Comparison of ENCODE assay signal across 7 mouse cellular contexts in the genomic region with DNA sequence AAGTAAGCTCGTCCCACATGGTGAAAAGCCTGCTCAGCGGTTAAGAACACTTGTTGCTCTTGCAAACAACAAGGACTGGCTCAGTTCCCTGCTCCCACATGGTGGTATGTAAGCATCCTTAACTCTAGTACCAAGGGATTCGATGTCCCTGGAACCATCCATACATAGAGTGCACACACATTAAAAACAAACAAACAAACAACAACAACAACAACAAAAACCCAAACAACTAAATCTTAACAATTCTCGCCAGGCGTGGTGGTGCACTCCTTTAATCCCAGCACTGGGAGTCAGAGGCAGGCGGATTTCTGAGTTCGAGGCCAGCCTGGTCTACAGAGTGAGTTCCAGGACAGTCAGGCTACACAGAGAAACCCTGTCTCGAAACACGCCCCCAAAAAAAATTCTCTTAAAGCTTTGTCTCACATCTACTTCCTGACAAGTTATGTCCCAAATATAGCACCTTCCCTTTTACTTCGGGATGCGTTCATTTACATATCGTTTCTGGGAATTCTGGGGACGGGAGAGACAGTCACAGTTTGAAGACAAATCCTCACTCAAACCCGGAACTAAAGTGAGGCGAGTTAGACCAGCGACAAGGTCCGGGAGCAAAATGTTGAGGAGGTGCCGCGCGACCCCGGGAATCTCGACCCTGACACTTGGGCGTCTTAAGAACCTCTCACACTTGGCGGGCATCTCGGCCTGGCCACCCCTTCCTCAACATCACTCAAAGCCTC. TPM values are rescaled to one million over a fixed set of nuclear protein-coding genes. Genes with fewer than 3 reads are reported as not detected.
DNase-seq lines count a peak whose midpoint lies in the region; ATAC-seq and TF ChIP-seq lines count a peak whose summit lies in the region.

No protein-coding gene starts in this region.

- in situ Hi-C loops in ES-E14 (cut with MboI; ENCODE audit: low sequenced_read_pairs in 2 of 2, unreplicated experiment in 2 of 2) = no loop called here

- ATAC-seq in forebrain, postnatal 0 days = no peak
- no peak for ATAC-seq in lung, postnatal 0 days

- H3K27me3 ChIP-seq in C2C12 (ENCODE audit: control insufficient read depth, insufficient read depth, insufficient read length) = no peaks in the 10 kb centered on the region
- H3K27me3 ChIP-seq in forebrain, postnatal 0 days (ENCODE audit: insufficient read depth, low read length) = no peaks in the 10 kb centered on the region
- no peaks in the 10 kb centered on the region for H3K27me3 ChIP-seq in lung, postnatal 0 days (replicated peaks; ENCODE audit: insufficient read depth, low read length)

- no peaks in the 10 kb centered on the region for H3K79me3 ChIP-seq in C2C12 (ENCODE audit: low read depth)

- no peaks in the 10 kb centered on the region for H3K36me3 ChIP-seq in C2C12 (ENCODE audit: control insufficient read depth, insufficient read depth)
- H3K36me3 ChIP-seq in ES-E14 (ENCODE audit: control insufficient read depth, insufficient read depth, low read length, poor library complexity, severe bottlenecking) = no peaks in the 10 kb centered on the region; the same call in 1 of the 2 replicates
- no peaks in the 10 kb centered on the region for H3K36me3 ChIP-seq in forebrain, postnatal 0 days (ENCODE audit: insufficient read depth)
- no peaks in the 10 kb centered on the region for H3K36me3 ChIP-seq in lung, postnatal 0 days (ENCODE audit: insufficient read depth, low read length)

- peak overlapping the region; percentile 77 for H3K9ac ChIP-seq in ES-E14 (ENCODE audit: insufficient read depth, low read depth, low read length, poor library complexity, severe bottlenecking)
- H3K9ac ChIP-seq in forebrain, postnatal 0 days = peak overlapping the region; percentile 73
- peak overlapping the region; percentile 85 for H3K9ac ChIP-seq in lung, postnatal 0 days (replicated peaks; ENCODE audit: low read depth)

- H3K9me3 ChIP-seq in ES-E14 (ENCODE audit: control insufficient read depth, insufficient read depth, low read depth, low read length) = no peaks in the 10 kb centered on the region
- no peaks in the 10 kb centered on the region for H3K9me3 ChIP-seq in forebrain, postnatal 0 days (ENCODE audit: low read length)
- no peaks in the 10 kb centered on the region for H3K9me3 ChIP-seq in lung, postnatal 0 days (ENCODE audit: low read length)

- H3K4me2 ChIP-seq in forebrain, postnatal 0 days (ENCODE audit: low read depth) = peak overlapping the region; percentile 91
- H3K4me2 ChIP-seq in lung, postnatal 0 days (replicated peaks; ENCODE audit: low read depth, low read length) = peak overlapping the region; percentile 93

- no peak for TF ChIP-seq CTCF in C2C12 (IDR thresholded peaks at IDR 0.05; ENCODE audit: control insufficient read depth, insufficient read depth, insufficient read length)
- no peak for TF ChIP-seq CTCF in forebrain, postnatal 0 days (IDR thresholded peaks at IDR 0.05; ENCODE audit: low read depth)
- TF ChIP-seq CTCF in lung, postnatal 0 days (IDR thresholded peaks at IDR 0.05) = no peak

- H3K27ac ChIP-seq in ES-E14 (ENCODE audit: insufficient read depth, low read depth, low read length, poor library complexity, severe bottlenecking) = no peak overlapping the region
- H3K27ac ChIP-seq in forebrain, postnatal 0 days (ENCODE audit: low read depth, low read length) = 0 out of 2 replicates have a peak overlapping the region, but pooled peaks have one; percentile 21
- peak overlapping the region; percentile 94 for H3K27ac ChIP-seq in lung, postnatal 0 days (ENCODE audit: low read length)

- WGBS in forebrain, postnatal 0 days = 17% methylated on average over 25 of the region's 25 CpGs
- WGBS in lung, postnatal 0 days = 14% methylated on average over 25 of the region's 25 CpGs

- 0 out of 2 replicates have a peak, but pooled peaks have one; percentile 25 for TF ChIP-seq EP300 in lung, postnatal 0 days (IDR thresholded peaks at IDR 0.05)

- H3K79me2 ChIP-seq in C2C12 (ENCODE audit: control insufficient read depth, insufficient read depth) = peaks cover 19% of the 10 kb centered on the region

- H3ac ChIP-seq in C2C12 (ENCODE audit: control insufficient read depth, insufficient read length, low read depth) = peak overlapping the region; percentile 40

- no peak for DNase-seq in ES-E14 (ENCODE audit: low read depth, low spot score)
- DNase-seq in forebrain, postnatal 0 days = peak; percentile 4
- DNase-seq in lung, postnatal 0 days (ENCODE audit: low spot score) = peak; percentile 48
- DNase-seq in adrenal gland, adult 18-20 months (ENCODE audit: low spot score in 2 of 2) = no peak
- DNase-seq in frontal cortex, postnatal 25 days (ENCODE audit: low spot score in 2 of 2) = no peak
- DNase-seq in embryo, embryonic 11 days = no peak

- H3K4me1 ChIP-seq in ES-E14 (ENCODE audit: control insufficient read depth in 2 of 2, insufficient read depth in 2 of 2, low read length in 2 of 2, poor library complexity in 1 of 2) = peaks cover 0 to 9% of the 10 kb centered on the region in 2 experiments; a peak in 1 of 4 replicates
- H3K4me1 ChIP-seq in forebrain, postnatal 0 days (ENCODE audit: insufficient read depth) = 0 out of 2 replicates have a peak, but pooled peaks cover 3% of the 10 kb centered on the region
- peaks cover 7% of the 10 kb centered on the region; the same call in 1 of the 2 replicates for H3K4me1 ChIP-seq in lung, postnatal 0 days (ENCODE audit: insufficient read depth, low read depth, low read length)

- H3K4me3 ChIP-seq in C2C12 (ENCODE audit: insufficient read depth, poor library complexity, severe bottlenecking) (peak overlapping the region; percentile 60), ES-E14 (ENCODE audit: insufficient read depth in 1 of 2, low read depth in 1 of 2, low read length in 2 of 2, poor library complexity in 1 of 2, severe bottlenecking in 1 of 2) (peak overlapping the region; percentile 85 to 91)
- H3K4me3 ChIP-seq in forebrain, postnatal 0 days (ENCODE audit: low read depth, low read length) = peak overlapping the region; percentile 85
- peak overlapping the region; percentile 82 for H3K4me3 ChIP-seq in lung, postnatal 0 days (ENCODE audit: low read depth, low read length)

TF ChIP-seq in C2C12, 6 proteins besides CTCF, POLR2A, EP300 and RAD21:
- no peak for TF ChIP-seq MYOG (IDR thresholded peaks at IDR 0.05; ENCODE audit: control insufficient read depth, extremely low read depth, insufficient read length)
- no peak for TF ChIP-seq FOSL1 (IDR thresholded peaks at IDR 0.05; ENCODE audit: insufficient read depth, low read length, poor library complexity, severe bottlenecking)
- TF ChIP-seq CEBPB (IDR thresholded peaks at IDR 0.05; ENCODE audit: low read depth) = no peak
- TF ChIP-seq MAX (IDR thresholded peaks at IDR 0.05) = no peak
- TF ChIP-seq MYOD1 (IDR thresholded peaks at IDR 0.05; ENCODE audit: control insufficient read depth, insufficient read length, low read depth) = no peak
- no peak for TF ChIP-seq USF1 (IDR thresholded peaks at IDR 0.05; ENCODE audit: low read depth)

TF ChIP-seq in ES-E14, 5 proteins besides CTCF, POLR2A, EP300 and RAD21:
- no peak for TF ChIP-seq HCFC1 (IDR thresholded peaks at IDR 0.05; ENCODE audit: borderline replicate concordance, insufficient read depth, low read length)
- TF ChIP-seq CHD2 (IDR thresholded peaks at IDR 0.05; ENCODE audit: low read depth, low read length) = peak; percentile 34; the same call in 1 of the 2 replicates

RNA-seq across cellular contexts. Expression of a gene that starts 0.8 kb away (rescaled TPM):
- polyA plus RNA-seq in C2C12 (2012; fragmentation: generic; extraction: Trizol) = 4.5 TPM
- total RNA-seq in ES-E14 (2012; rRNA removed) = 18.3 and 18.9 TPM in 2 replicates
- 25.6 and 27.7 TPM in 2 replicates for total RNA-seq in forebrain, postnatal 0 days (2014; rRNA removed)
- polyA plus RNA-seq in forebrain, postnatal 0 days (2015; fragmentation: Nextera tagmentation; extraction: Ambion mirVana) = 18.8 and 22.5 TPM in 2 replicates
- polyA plus RNA-seq in lung, postnatal 0 days (2015; fragmentation: Nextera tagmentation; extraction: Ambion mirVana) = 17.1 and 17.4 TPM in 2 replicates
- 10 to 100 TPM; 29.5 to 35.6 TPM for total RNA-seq in adrenal gland, adult 18-20 months (2021)

RNA-seq across cellular contexts. Expression of a gene that starts 20.3 kb away (rescaled TPM):
- polyA plus RNA-seq in C2C12 (2012; fragmentation: generic; extraction: Trizol) = 0.66 TPM
- 4.0 and 5.6 TPM in 2 replicates for total RNA-seq in ES-E14 (2012; rRNA removed)
- total RNA-seq in forebrain, postnatal 0 days (2014; rRNA removed) = 42.9 and 46.0 TPM in 2 replicates
- 93.4 and 102 TPM in 2 replicates for polyA plus RNA-seq in forebrain, postnatal 0 days (2015; fragmentation: Nextera tagmentation; extraction: Ambion mirVana)
- polyA plus RNA-seq in lung, postnatal 0 days (2015; fragmentation: Nextera tagmentation; extraction: Ambion mirVana) = 759 and 834 TPM in 2 replicates
- total RNA-seq in adrenal gland, adult 18-20 months (2021) = 10 to 100 TPM; 38.3 to 41.4 TPM

RNA-seq across cellular contexts. Expression of a gene that starts 28.0 kb away (rescaled TPM):
- polyA plus RNA-seq in C2C12 (2012; fragmentation: generic; extraction: Trizol) = 116 TPM
- total RNA-seq in ES-E14 (2012; rRNA removed) = 105 and 135 TPM in 2 replicates
- total RNA-seq in forebrain, postnatal 0 days (2014; rRNA removed) = 71.7 and 75.8 TPM in 2 replicates
- polyA plus RNA-seq in forebrain, postnatal 0 days (2015; fragmentation: Nextera tagmentation; extraction: Ambion mirVana) = 135 and 138 TPM in 2 replicates
- 121 and 133 TPM in 2 replicates for polyA plus RNA-seq in lung, postnatal 0 days (2015; fragmentation: Nextera tagmentation; extraction: Ambion mirVana)
- 100 to 1,000 TPM in 1 of 2 experiments, 10 to 100 TPM in 1; 89.3 to 113 TPM for total RNA-seq in adrenal gland, adult 18-20 months (2021)

RNA-seq across cellular contexts. Expression of a gene that starts 34.9 kb away (rescaled TPM):
- polyA plus RNA-seq in C2C12 (2012; fragmentation: generic; extraction: Trizol) = 0.49 TPM
- total RNA-seq in ES-E14 (2012; rRNA removed) = 0.49 and 1.1 TPM in 2 replicates
- total RNA-seq in forebrain, postnatal 0 days (2014; rRNA removed) = 3.2 and 5.4 TPM in 2 replicates
- polyA plus RNA-seq in forebrain, postnatal 0 days (2015; fragmentation: Nextera tagmentation; extraction: Ambion mirVana) = 7.8 and 9.1 TPM in 2 replicates
- polyA plus RNA-seq in lung, postnatal 0 days (2015; fragmentation: Nextera tagmentation; extraction: Ambion mirVana) = 10.6 and 14.6 TPM in 2 replicates
- 1 to 10 TPM; 4.1 to 4.6 TPM for total RNA-seq in adrenal gland, adult 18-20 months (2021)

RNA-seq across cellular contexts. Expression of a gene that starts 50.3 kb away (rescaled TPM):
- 0.18 TPM for polyA plus RNA-seq in C2C12 (2012; fragmentation: generic; extraction: Trizol)
- total RNA-seq in ES-E14 (2012; rRNA removed) = 0.31 TPM in 1 of 2 replicates, not detected in the other
- total RNA-seq in forebrain, postnatal 0 days (2014; rRNA removed) = 0.23 and 0.52 TPM in 2 replicates
- polyA plus RNA-seq in forebrain, postnatal 0 days (2015; fragmentation: Nextera tagmentation; extraction: Ambion mirVana) = 0.15 and 0.24 TPM in 2 replicates
- 0.06 and 0.20 TPM in 2 replicates for polyA plus RNA-seq in lung, postnatal 0 days (2015; fragmentation: Nextera tagmentation; extraction: Ambion mirVana)
- total RNA-seq in adrenal gland, adult 18-20 months (2021) = under 1 TPM in 1 of 2 experiments, not detected in 1; 0.51 TPM

Comparison
In these comparisons a context has a peak if more than half of its experiments do, and no peak if none do; other contexts are left out.
1. DNase-seq: peak in forebrain, postnatal 0 days (single experiment) and lung, postnatal 0 days (single experiment); none in ES-E14 (single experiment), adrenal gland, adult 18-20 months (0 of 2), frontal cortex, postnatal 25 days (0 of 2) and embryo, embryonic 11 days (single experiment).
2. Peak in every context shown above with its lines, with median percentiles within 50 percentile points of each other: H3K4me3 ChIP-seq and H3K9ac ChIP-seq.